24 mouse cellular contexts compared by ENCODE assay signal in the genomic region with DNA sequence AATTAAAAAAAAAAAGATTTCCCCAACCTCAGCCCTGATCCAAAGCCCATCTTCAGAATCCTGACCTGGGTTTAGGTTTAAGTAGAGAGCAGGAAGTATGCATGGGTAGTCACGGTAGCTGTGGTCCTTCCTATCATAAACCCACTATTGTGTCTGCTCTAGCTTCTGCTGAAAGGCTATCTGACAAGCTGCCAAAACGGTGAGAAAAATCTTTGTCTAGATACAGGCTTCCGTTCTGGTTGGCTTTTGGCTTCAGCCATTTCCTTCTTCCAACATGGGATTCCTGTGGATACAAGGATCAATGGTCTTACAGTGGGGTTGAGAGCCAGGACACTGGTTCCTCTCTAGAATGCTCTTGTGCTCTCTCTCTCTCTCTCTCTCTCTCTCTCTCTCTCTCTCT. TPM values are rescaled to one million over a fixed set of nuclear protein-coding genes. Genes with fewer than 3 reads are reported as not detected.
DNase-seq lines count a peak whose midpoint lies in the region; ATAC-seq and TF ChIP-seq lines count a peak whose summit lies in the region.
"Had no signal": no experiment of that assay in that cellular context is flagged by ENCODE, and none has a peak within 500 bp of the region (broad histone marks: within the 10 kb centered on the region; RNA-seq: fewer than 3 reads in every experiment).

No protein-coding gene starts in this region.

- no peak for TF ChIP-seq EP300 in liver, postnatal 0 days (IDR thresholded peaks at IDR 0.05; ENCODE audit: low read depth)
- no peak for TF ChIP-seq EP300 in MEL (IDR thresholded peaks at IDR 0.05; ENCODE audit: low read depth in 1 of 2, low read length in 2 of 2)

- no peak overlapping the region for H3K4me3 ChIP-seq in liver, postnatal 0 days (ENCODE audit: low read depth, low read length)
- H3K4me3 ChIP-seq in liver, embryonic 12.5 days: no peak overlapping the region
- no peak overlapping the region for H3K4me3 ChIP-seq in MEL (ENCODE audit: control insufficient read depth in 1 of 2, insufficient read depth in 1 of 2, low read depth in 2 of 2, low read length in 2 of 2)
- no peak overlapping the region for H3K4me3 ChIP-seq in hindbrain, postnatal 0 days (ENCODE audit: low read length)
- H3K4me3 ChIP-seq: embryonic facial prominence, embryonic 10.5 days; forebrain, embryonic 10.5 days; hindbrain, embryonic 12.5 days; limb, embryonic 13.5 days; liver, embryonic 15.5 days; midbrain, embryonic 15.5 days; stomach, embryonic 15.5 days had no signal

- intact Hi-C loops in heart, postnatal 25 days (cut with DNase I): no loop called here

- peak; percentile 6 for DNase-seq in heart, postnatal 4 days
- DNase-seq in heart, postnatal 25 days (ENCODE audit: low spot score): no peak
- peak; percentile 10 for DNase-seq in liver, postnatal 0 days
- DNase-seq in MEL (ENCODE audit: low read depth, low spot score): peak; percentile 32
- DNase-seq in kidney, postnatal 36 days: peak; percentile 20 to 58
- DNase-seq in hindbrain, postnatal 0 days (ENCODE audit: low spot score): no peak
- DNase-seq: adrenal gland, adult 8-10 months; cerebellum, adult 11-12 months; cerebellum, postnatal 10 days; gastrocnemius, postnatal 25 days; layer of hippocampus, postnatal 36 days; thymus, adult 2 months had no signal

- no peaks in the 10 kb centered on the region for H3K27me3 ChIP-seq in liver, postnatal 0 days (ENCODE audit: insufficient read depth, low read length)
- H3K27me3 ChIP-seq in liver, embryonic 12.5 days (replicated peaks): no peaks in the 10 kb centered on the region
- H3K27me3 ChIP-seq in MEL (ENCODE audit: control insufficient read depth in 1 of 2, insufficient read depth in 2 of 2, low read length in 2 of 2): no peaks in the 10 kb centered on the region
- H3K27me3 ChIP-seq in hindbrain, postnatal 0 days (ENCODE audit: insufficient read depth, low read length): no peaks in the 10 kb centered on the region
- H3K27me3 ChIP-seq: hindbrain, embryonic 12.5 days; limb, embryonic 13.5 days; liver, embryonic 15.5 days; stomach, embryonic 15.5 days had no signal

- peaks cover 11% of the 10 kb centered on the region for H3K4me1 ChIP-seq in liver, postnatal 0 days (ENCODE audit: insufficient read depth)
- peaks cover 30% of the 10 kb centered on the region for H3K4me1 ChIP-seq in liver, embryonic 12.5 days
- peaks cover 2 to 12% of the 10 kb centered on the region in 2 experiments; a peak in 3 of 4 replicates for H3K4me1 ChIP-seq in MEL (ENCODE audit: control insufficient read depth in 1 of 2, insufficient read depth in 2 of 2, low read length in 2 of 2)
- peaks cover 12% of the 10 kb centered on the region for H3K4me1 ChIP-seq in hindbrain, postnatal 0 days (ENCODE audit: insufficient read depth, low read length)

- WGBS in liver, postnatal 0 days (ENCODE audit: insufficient replicate concordance): 46% methylated on average over 3 of the region's 3 CpGs
- WGBS in liver, embryonic 12.5 days (ENCODE audit: insufficient replicate concordance): 45% methylated on average over 3 of the region's 3 CpGs
- WGBS in hindbrain, postnatal 0 days: 74% methylated on average over 3 of the region's 3 CpGs

- ATAC-seq in liver, postnatal 0 days: no peak
- ATAC-seq in liver, embryonic 12.5 days: no peak
- no peak for ATAC-seq in hindbrain, postnatal 0 days
- ATAC-seq: activated CD4-positive, CD25-positive, alpha-beta regulatory T cell, adult 4 months; inflammation-experienced regulatory T-cells, adult 6 months; midbrain, embryonic 15.5 days had no signal

- TF ChIP-seq RAD21 in MEL (IDR thresholded peaks at IDR 0.05; ENCODE audit: low read depth, low read length): no peak

- TF ChIP-seq CTCF in liver, postnatal 0 days (IDR thresholded peaks at IDR 0.05; ENCODE audit: low read depth): no peak
- TF ChIP-seq CTCF in MEL (IDR thresholded peaks at IDR 0.05 in 2 of 3, conservative IDR thresholded peaks at IDR 0.05 in 1 of 3; ENCODE audit: control insufficient read depth in 1 of 3, insufficient read depth in 1 of 3, low read depth in 2 of 3, low read length in 3 of 3, poor library complexity in 1 of 3, severe bottlenecking in 1 of 3): no peak
- TF ChIP-seq CTCF in hindbrain, postnatal 0 days (IDR thresholded peaks at IDR 0.05; ENCODE audit: low read depth): no peak

- no peaks in the 10 kb centered on the region for H3K9me3 ChIP-seq in liver, postnatal 0 days (ENCODE audit: low read length)
- H3K9me3 ChIP-seq in liver, embryonic 12.5 days (replicated peaks): no peaks in the 10 kb centered on the region
- no peaks in the 10 kb centered on the region for H3K9me3 ChIP-seq in MEL (replicated peaks; ENCODE audit: insufficient read depth, low read length)
- no peaks in the 10 kb centered on the region for H3K9me3 ChIP-seq in hindbrain, postnatal 0 days (ENCODE audit: low read length)
- H3K9me3 ChIP-seq: embryonic facial prominence, embryonic 10.5 days; forebrain, embryonic 10.5 days; hindbrain, embryonic 12.5 days; limb, embryonic 13.5 days; liver, embryonic 15.5 days; midbrain, embryonic 15.5 days; stomach, embryonic 15.5 days had no signal

- no peak overlapping the region for H3K9ac ChIP-seq in liver, postnatal 0 days (replicated peaks)
- H3K9ac ChIP-seq in liver, embryonic 12.5 days: no peak overlapping the region
- H3K9ac ChIP-seq in MEL (ENCODE audit: control insufficient read depth, low read depth, low read length, poor library complexity, severe bottlenecking): no peak overlapping the region
- no peak overlapping the region for H3K9ac ChIP-seq in hindbrain, postnatal 0 days (replicated peaks; ENCODE audit: low read length)
- H3K9ac ChIP-seq: hindbrain, embryonic 12.5 days; limb, embryonic 13.5 days; liver, embryonic 15.5 days; midbrain, embryonic 15.5 days; stomach, embryonic 15.5 days had no signal

- no peak overlapping the region for H3K27ac ChIP-seq in liver, postnatal 0 days (ENCODE audit: low read depth)
- H3K27ac ChIP-seq in liver, embryonic 12.5 days: no peak overlapping the region
- H3K27ac ChIP-seq in MEL (ENCODE audit: control insufficient read depth, low read depth, low read length): no peak overlapping the region
- H3K27ac ChIP-seq in hindbrain, postnatal 0 days: no peak overlapping the region
- H3K27ac ChIP-seq: embryonic facial prominence, embryonic 10.5 days; forebrain, embryonic 10.5 days; hindbrain, embryonic 12.5 days; kidney, postnatal 0 days; limb, embryonic 13.5 days; liver, embryonic 15.5 days; macrophage; midbrain, embryonic 15.5 days; stomach, embryonic 15.5 days had no signal

- no peaks in the 10 kb centered on the region for H3K36me3 ChIP-seq in liver, postnatal 0 days (replicated peaks; ENCODE audit: insufficient read depth, low read length)
- H3K36me3 ChIP-seq in liver, embryonic 12.5 days: no peaks in the 10 kb centered on the region
- peaks cover 0 to 15% of the 10 kb centered on the region in 2 experiments; a peak in 2 of 4 replicates for H3K36me3 ChIP-seq in MEL (ENCODE audit: control insufficient read depth in 1 of 2, insufficient read depth in 2 of 2, low read length in 2 of 2)
- H3K36me3 ChIP-seq in hindbrain, postnatal 0 days (ENCODE audit: insufficient read depth, low read length): no peaks in the 10 kb centered on the region
- H3K36me3 ChIP-seq: embryonic facial prominence, embryonic 10.5 days; forebrain, embryonic 10.5 days; hindbrain, embryonic 12.5 days; limb, embryonic 13.5 days; liver, embryonic 15.5 days; midbrain, embryonic 15.5 days; stomach, embryonic 15.5 days had no signal

- H3K79me2 ChIP-seq in MEL (ENCODE audit: control insufficient read depth, insufficient read depth, low read length, poor library complexity): peaks cover 31% of the 10 kb centered on the region

- TF ChIP-seq POLR2A in MEL (IDR thresholded peaks at IDR 0.05; ENCODE audit: control insufficient read depth in 1 of 2, insufficient read depth in 1 of 2, low read depth in 1 of 2, low read length in 2 of 2, poor library complexity in 1 of 2): no peak

- H3K4me2 ChIP-seq in liver, postnatal 0 days (ENCODE audit: low read depth, low read length): no peak overlapping the region
- H3K4me2 ChIP-seq in liver, embryonic 12.5 days: no peak overlapping the region
- H3K4me2 ChIP-seq in hindbrain, postnatal 0 days (ENCODE audit: low read depth, low read length): no peak overlapping the region
- H3K4me2 ChIP-seq: hindbrain, embryonic 12.5 days; limb, embryonic 13.5 days; liver, embryonic 15.5 days; midbrain, embryonic 15.5 days; stomach, embryonic 15.5 days had no signal

TF ChIP-seq in MEL, 35 proteins besides CTCF, POLR2A, EP300 and RAD21:
- no peak for TF ChIP-seq CHD1 (IDR thresholded peaks at IDR 0.05; ENCODE audit: low read depth, low read length)

RNA-seq across cellular contexts. Expression of a gene that starts 2.2 kb away (rescaled TPM):
- total RNA-seq in heart, postnatal 4 days (2021): 10 to 100 TPM; 35.8 to 36.4 TPM
- total RNA-seq in heart, postnatal 25 days (2021): 10 to 100 TPM; 27.0 to 27.7 TPM
- 3.4 and 3.7 TPM in 2 replicates for polyA plus RNA-seq in liver, postnatal 0 days (2015; fragmentation: Nextera tagmentation; extraction: Ambion mirVana)
- 9.7 and 10.3 TPM in 2 replicates for polyA plus RNA-seq in liver, embryonic 12.5 days (2016; fragmentation: Nextera tagmentation; extraction: Ambion mirVana)
- 37.6 and 39.2 TPM in 2 replicates for total RNA-seq in MEL (2012; rRNA removed)
- polyA plus RNA-seq in MEL (2012; ENCODE audit: insufficient read depth in 1 of 2, insufficient read length in 2 of 2, low read depth in 1 of 2, low replicate concordance in 2 of 2, missing spikeins in 1 of 2): 10 to 100 TPM; 33.5 to 40.1 TPM
- 59.7 and 60.1 TPM in 2 replicates for total RNA-seq in hindbrain, postnatal 0 days (2014; rRNA removed)
- polyA plus RNA-seq in hindbrain, postnatal 0 days (2015; fragmentation: Nextera tagmentation; extraction: Ambion mirVana): 18.7 and 21.5 TPM in 2 replicates

Comparison
In these comparisons a context has a peak if more than half of its experiments do, and no peak if none do; other contexts are left out.
1. DNase-seq: peak in heart, postnatal 4 days (single experiment), liver, postnatal 0 days (single experiment), MEL (single experiment) and kidney, postnatal 36 days (2 of 2); none in heart, postnatal 25 days (single experiment) and hindbrain, postnatal 0 days (single experiment).